Mouse (Mus musculus): Measurements from ENCODE around the gene Nrtn.

Gene Nrtn

DNA sequence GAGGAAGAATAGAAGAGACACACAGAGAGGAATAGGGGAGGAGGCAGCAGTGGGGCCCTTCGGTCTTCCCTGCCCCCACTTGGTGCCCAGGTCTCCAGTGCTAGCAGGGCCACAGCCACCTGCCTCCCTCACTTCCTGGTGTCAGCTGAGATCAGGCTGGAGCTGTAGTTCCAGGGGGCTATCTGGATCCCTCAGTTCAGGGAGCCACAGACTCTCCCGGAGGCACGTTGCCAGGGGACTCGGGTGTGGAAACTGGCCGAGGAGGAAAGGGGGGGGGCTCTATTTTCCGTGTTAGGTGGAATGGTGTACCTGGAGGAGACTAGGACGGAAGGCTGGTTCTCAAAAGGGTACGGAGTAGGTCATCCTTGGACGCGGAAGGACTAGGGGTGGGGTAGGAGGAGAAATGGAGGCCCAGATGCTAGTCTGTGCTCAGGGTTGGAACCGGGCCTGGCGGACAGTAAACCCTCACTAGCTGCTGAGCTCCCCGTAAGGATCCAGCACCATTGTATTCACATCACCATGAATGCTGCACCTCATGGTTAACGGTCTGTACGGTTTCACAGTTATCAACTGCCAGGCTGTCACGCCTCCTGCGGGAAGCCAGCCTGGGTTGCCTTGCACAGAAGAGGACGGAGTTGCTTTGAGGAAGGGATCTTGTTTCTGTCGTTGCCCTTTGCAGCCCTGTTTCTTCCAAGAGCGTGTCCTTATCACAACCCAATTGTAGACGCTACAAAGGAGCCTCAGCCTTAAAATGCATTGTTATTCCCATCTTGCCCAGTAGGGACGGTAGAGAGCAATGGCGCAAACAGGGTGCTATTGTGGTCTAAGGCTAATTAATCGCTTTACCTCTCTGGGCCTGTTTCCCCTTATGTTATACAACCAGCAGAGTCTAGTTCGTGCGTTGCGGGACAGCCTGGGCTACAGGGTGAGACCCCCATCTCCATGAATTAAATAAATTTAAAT, 5.7 kb upstream of the Nrtn start:
- peak; percentile 69 for DNase-seq (ENCODE audit: low spot score)

DNA sequence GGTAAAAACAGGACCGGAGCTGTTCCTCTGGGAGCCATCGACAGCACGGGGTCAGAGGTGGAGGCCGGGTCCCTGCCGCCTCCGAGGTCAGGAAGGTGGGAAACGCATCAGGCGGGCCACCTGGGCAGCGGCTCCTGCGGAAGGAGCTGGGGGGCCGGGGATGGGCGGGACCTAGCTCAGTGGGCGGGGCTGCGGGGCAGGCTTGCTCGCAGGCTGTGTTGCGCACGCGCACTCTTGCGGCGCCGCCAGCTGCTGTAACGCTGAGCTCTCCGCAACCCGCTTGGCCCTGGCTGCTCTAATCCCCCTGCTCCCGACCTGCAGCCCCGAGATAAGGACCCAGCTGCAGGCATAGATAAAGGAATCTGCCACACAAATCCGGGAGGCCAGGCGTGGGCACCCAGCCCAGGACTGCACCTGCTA, 4.7 kb upstream of the Nrtn start:
- no peak for DNase-seq (ENCODE audit: low spot score)

DNA sequence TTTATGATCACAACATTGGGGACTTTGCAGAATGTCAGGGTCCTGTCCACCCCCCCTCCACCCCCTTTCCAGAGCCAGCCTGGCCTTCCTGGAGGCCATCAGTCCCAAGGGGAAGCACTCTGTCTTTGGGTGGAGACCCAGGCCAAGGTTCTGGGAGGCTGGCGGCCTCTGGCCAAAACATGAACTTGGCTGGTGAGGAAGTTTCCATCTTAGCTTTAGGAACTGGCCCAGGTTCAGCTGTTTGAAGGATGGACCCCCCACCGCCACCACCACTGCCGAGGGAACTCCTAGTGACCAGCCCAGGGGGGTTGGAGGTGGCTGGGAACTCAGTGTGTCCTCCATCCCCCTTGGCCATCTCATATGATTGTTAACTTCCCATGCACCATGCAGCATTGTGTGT, 3.7 kb upstream of the Nrtn start:
- no peak for DNase-seq (ENCODE audit: low spot score)

DNA sequence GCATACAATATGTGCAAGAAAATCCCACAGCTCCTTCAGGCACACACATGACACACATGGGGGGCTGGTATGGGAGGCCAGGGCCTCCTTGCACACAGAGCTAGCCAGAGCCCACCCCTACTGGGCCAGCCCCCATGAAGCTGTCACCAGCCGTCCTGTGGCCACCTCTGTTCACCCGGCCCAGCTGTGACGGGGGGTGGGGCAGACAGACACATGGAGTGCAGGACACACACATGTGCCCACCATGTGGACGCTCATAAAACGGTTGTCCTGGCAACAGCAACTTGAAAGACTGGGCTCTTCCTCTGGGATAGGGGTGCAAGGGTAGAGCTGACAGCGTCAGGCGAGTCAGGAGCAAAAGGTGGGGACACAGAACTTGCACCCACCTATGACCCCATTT, 1.9 kb upstream of the Nrtn start:
- no peak for DNase-seq (ENCODE audit: low spot score)

DNA sequence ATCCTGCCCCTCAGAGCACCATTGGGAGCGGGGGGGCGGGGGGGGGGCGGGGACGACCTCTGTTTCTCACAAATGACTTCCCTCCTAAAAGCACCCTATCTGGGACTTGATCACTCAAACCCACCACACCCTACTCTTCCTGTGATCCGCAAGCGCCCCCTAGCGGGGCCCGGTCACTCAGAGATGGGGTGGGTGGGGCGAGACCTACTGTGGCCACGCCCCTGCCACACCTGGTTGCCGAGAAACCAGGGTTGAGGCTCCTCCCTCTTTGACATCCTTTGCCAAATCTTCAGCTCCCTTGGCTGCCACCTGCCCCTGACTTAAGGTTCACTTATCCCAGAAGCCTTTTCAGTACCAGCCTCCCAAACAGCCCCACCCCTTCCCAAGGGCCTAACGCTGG, 802 bp upstream of the Nrtn start:
- DNase-seq (ENCODE audit: low spot score), result no peak

DNA sequence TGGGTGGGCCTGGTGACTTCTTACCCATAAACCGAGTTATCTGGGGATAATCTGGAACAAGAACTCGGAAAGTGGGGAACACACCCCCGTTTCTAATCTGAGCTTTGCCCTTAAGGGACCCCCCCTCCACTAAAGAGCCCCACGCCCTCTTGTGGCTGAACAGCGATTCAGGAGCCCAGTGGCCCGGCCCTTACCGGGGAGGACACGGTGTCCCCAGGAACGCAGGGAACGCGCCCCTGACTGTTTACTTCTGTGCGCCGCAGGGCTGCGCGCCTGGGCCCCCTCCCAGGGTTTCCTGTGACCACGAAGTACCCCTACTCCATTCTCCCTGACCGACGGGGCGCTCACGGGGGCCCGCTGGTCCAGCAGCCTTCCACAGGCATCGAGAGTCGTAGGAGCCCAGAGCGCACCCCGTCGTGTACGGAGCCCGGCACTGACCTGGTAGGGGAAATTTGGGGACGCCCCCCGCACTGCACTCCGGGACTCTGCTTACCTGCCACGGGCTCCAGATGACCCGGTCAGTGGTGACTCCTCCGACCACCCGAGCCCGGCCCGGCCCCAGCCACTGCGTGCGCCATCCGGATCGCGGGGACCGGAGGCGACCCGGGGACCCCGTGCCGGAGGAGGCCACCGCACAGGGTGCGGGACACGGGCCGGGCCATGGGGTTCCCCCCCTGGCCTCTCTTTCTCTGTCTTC, 479 bp downstream of the Nrtn start:
- DNase-seq (ENCODE audit: low spot score), result no peak

DNA sequence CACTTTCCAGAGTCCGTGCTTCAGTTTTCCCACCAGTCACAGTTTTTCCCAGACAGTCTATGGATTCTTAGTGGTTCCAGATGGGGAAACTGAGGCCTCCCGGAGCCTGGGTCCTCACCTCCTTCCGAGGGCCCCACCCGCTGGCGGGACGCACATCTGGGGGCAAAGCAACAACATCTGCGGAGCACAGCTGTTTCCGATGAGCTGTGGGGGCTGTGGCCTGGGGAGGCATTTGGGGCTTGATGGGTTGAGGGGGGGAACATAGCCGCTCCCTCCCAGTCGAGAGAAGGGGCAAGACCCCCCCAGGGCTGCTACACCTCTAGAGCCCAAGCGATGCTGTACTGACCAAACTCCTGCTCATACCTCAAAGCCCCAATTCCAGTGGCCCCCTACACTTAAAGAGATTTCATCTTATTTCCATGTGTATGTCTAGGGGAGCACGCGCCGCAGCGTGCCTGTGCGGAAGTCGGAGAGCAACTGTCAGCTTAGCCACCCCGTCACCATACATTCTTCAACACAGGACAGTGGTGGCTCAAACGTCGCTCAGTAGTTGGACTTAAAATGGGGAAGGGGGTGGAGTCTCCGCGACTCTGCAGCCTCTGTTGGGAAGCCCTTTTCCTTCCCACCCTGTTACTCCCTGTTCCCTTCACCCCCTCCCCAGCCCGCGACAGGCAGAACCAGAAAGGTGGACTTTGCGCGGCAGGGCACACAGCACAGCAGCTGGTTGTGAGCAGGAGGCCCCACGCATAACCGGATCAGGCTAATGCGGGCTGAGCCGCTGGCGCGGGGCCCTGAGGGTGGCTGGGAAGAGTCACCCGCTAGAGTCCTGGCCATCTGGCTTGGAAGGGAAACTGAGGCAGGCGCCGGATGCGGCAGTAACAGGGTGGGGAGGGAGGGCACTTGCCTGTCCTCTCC, 2.8 kb downstream of the Nrtn start:
- DNase-seq (ENCODE audit: low spot score), result no peak

DNA sequence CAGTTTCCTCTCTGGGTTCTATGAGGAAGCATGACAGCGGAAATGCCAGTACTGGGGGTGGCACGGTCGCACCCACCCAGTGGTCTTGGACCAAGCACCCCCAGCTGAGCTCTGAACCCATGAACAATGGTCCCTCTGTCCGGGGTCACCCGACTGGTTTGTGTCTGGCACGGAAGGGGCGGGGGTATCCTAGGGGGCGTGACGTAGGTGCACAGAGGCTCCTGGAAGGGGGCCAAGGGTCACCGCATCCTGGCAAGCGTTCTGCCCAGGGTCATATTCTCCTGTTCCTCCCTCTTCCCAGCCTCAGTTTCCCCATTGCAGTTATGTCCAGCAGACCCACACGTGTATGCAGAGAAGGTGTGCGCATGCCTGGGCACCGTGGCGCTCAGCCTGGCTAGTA, 3.9 kb downstream of the Nrtn start:
- DNase-seq (ENCODE audit: low spot score), result no peak

DNA sequence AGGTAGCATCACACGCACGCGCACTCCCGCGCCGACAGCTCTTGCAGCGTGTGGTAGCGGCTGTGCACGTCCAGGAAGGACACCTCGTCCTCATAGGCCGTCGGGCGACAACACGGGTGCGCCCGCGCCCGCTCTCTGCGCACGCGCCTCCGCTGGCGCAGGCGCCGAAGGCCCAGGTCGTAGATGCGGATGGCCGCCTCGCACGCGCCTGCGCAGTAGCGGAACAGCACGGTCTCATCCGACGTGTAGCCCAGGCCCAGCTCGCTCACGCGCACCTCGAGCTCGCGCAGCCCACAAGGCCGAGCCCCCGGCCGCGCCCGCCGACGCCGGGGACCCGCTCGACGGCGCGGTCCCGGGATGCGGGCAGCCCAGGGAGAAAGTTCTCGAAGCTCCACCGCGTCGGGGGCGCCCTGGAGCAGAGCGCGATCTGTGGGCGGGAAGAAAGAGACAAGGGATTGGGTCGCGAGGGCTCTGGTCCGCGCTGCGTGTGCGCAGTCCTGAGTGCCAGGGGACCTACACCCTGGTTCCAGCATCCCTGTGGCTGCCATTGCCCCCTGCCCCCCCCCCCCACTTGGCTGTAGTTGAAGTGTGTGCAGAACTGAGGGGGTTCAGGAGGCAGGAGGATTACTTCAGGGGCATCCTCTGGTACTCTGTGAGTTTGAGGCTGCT, 5.8 kb downstream of the Nrtn start:
- no peak for DNase-seq (ENCODE audit: low spot score)

DNA sequence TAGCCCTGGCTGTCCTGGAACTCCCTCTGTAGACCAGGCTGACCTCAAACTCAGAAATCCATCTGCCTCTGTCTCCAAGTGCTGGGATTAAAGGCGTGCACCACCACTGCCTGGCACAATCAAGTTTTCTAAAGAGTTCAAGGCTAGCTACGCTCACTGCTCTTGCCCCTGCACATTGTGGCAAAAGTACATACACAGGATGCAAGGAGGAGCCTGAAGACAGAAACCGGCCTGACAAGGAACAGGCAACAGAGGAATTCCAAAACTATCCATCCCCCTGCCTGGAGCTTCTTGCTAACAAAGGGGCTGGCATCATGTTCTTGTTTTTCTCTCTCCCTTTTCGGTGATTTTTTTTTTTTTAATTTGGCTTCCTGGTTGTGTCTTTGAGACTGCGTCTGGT, 13.2 kb downstream of the Nrtn start:
- DNase-seq (ENCODE audit: low spot score), result no peak

DNA sequence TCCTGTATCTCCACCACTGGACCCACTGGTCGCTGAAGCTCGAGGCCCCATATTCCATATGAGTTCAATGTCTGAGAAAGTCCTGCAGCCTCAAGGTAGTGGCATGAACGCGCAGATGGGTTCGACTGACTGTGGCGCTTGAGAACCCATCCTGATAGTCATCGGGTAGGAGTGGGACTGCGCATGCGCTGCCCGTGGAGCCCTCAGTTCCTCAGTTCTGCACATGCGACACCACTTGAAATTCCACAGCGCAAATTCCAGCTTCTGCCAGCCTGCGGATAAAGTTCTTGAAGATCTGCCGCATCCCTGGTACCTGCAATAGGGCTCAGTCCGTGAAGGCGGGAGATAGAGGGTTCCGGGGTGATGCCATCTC, 16.6 kb downstream of the Nrtn start:
- no peak for DNase-seq (ENCODE audit: low spot score)

DNA sequence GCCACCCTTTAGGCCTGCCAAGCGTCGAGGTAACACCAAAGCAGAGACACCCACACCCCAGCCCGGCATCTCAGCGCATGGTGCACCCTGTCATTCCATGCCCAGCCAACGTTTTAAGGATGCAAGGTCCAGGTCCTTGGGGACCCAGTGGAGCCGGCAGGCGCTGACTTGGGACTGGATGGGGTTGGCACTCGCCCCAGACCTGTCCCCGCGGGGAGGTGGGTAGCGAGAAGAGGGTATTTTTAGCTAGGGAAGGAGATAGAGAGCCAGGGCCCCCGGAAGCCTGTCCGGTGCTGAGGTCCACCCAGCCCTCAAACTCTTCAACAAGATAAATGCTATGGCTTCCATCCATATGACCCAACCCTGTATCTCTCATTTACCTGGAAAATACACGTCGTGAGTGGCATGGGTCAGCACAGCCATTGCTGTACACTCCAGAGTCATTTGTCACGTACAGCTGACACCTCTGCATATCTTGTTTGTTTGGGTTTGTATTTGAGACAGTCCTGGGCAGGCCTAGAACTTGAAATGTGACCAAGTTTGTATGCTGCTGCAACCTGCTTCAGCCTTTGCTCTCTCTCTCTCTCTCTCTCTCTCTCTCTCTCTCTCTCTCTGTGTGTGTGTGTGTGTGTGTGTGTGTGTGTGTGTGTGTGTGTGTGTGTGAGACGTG, 17.1 kb downstream of the Nrtn start:
- no peak for DNase-seq (ENCODE audit: low spot score)

DNA sequence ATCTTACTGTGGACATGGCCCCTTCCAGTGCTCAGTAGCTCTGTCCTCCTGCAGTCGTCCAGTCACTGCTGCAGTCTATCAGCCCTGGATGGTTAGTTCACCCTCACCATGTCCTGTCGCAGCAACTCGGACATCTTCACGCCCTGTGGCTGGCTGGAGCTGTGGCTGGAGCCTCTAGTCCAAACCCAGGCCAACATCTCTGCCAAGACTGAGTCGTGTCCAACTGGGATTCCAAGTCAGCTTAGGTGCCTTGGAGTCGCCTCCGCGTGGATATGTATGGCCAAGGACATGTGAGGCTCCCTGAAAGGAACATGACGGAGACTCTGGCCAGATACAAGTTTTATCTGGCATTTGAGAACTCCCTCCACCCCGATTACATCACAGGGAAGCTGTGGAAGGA, 19.1 kb downstream of the Nrtn start:
- DNase-seq (ENCODE audit: low spot score), result no peak

DNA sequence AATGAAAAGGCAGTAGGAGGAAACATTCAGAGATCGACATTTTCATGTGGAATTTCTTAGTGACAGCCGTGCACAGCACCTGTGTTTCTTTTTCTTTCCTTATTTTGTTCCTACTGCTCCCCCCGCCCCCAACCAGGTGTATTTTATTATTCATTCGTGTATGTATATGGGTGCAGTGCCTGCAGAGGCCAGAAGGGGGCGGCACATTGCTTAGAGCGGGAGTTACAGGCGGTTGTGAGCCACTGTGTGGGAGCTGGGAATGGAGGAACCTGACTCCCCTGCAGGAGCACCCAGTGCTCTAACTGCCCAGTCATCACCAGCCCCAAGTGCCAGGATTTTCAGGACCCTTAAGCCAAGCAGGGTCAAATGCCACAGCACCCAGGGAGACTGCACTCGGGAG, 20.8 kb downstream of the Nrtn start:
- no peak for DNase-seq (ENCODE audit: low spot score)

DNA sequence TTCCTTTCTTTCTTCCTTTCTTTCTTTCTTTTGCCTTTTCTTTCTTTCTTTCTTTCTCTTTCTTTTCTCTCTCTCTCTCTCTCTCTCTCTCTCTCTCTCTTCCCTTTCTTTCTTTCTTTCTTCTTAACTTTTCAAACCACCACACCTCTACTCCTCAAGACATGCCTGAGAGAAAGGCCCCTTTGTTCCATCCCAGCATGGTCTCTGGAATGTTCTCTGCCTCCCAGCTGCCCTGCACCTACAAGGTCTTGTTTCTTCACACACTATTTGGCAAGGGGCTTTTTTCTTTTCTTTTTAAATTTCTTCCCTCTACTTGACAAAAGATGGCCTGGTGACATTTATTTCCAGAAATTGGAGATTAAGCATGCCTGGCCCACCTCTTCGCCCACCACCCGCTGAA, 27.7 kb downstream of the Nrtn start:
- DNase-seq (ENCODE audit: low spot score), result no peak

DNA sequence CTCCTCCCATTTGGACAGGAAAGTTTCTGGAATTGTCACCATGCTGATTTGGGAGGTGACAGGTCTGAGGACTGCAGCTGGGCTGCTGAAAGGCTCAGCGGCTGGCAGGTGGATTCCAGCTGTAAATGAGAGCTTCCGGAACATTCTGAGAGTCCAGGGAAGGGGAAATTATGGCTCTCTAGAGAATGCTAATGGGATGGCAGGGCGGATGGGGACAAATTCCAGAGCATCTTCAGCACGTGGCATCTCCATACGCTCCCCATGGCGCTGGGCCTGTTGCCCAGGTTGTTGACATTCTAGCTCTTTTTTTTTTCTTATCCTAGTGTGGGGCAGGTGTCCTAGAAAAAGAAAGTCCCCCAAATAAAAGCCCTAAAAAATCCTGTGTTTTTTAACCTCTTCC, 28.2 kb downstream of the Nrtn start:
- no peak for DNase-seq (ENCODE audit: low spot score)

DNA sequence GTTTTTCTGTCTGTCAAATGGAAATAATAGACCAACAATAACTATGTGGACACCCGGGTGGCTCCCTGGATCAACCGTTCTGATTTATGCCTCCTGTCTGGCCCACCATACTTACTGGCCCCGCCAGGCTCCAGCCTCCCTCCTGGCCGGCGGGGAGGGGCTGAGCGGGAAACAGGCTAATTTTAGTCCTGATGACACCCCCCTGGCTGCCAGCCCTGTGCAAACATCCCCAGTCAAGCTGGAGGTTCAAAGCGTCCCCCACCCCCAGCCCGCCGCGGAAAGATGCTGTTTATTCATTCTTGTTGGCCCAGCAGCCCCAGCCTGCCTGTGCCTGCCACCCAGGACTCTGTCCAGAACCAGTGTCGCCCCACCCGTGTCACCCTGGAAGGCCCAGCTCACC, 29.2 kb downstream of the Nrtn start:
- no peak for DNase-seq (ENCODE audit: low spot score)

DNA sequence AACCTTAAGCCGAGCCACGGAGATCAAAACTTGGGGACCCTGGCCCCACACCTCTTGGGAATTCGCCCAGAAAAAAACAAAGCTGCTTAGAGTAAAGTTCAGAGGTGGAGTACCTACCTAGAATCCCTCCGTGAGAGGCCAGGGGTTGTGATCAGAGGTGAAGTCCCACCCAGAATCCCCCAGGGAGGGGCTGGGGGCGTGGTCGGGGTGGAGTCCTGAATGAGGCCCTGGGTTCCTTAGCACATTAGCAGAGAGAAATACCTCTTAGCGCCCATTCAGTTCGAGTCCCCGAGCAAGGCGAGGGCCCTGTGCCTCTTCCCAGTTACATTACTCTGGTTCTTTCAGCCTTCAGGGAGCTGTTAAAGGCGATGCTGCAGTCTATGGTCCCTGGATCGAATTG, 29.7 kb downstream of the Nrtn start:
- DNase-seq (ENCODE audit: low spot score), result no peak

DNA sequence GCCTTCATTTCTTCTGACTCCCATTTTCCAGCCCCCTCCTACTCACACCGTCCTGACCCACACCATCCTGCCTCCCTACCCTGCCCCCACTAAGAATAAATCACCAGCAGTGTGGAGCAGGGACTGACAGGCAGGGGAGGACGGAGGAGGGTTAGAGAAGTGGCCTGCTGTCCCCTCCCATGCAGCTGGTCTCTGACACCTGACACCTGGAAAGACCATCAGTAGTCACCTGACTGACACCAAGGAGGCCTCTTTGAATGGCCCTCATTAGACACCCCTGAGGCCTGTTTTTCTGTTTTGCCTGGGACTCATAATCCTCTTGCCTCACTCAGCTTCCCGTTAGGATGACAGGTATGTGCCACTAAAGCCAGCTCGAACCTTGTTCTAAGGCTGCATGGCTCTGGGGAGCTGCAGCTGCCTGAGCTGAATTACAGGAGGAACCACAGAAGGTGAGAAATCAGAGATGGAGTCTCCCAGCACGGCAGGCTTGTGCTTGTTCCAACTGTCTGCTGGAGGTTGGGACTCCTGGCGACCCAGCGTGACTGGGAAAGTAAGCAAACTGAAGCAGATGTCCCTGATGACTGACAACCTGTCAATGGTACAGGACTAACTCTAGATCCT, 30.2 kb downstream of the Nrtn start:
- DNase-seq (ENCODE audit: low spot score), result no peak

DNA sequence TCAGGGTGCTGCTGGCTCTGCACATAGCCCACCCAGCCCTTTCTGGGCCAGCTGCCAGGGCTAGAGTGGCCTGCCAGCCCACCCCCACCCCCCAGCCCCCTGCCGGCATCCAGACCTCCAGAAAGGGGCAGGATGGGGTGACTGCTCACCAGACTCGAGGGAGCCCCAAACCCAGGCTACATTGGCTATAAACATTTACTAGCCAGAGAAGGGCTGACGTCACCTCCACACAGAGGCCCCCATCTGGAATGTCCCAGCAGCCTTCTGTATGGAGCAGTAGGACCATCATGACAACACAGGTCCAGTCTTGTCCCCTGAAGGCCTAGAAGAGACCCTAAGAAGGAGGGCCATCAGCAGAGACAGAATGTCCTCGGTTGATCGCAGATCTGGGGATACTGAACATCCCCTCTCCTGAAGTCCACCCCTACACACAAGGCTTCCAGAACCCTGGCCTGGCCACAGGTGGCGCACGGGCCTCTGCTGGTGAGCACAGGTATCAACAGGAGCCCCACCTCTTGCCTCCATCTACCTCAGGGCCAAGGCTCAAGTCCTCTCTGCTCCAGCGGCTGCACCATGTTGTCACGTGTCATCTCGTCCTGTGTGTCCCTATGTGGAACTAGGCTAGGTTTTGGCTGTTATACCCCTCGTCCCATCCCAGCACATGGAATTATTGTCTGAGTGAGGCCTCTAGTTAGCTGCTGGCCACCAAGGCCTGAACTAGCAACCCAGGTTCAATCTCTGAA, 33.7 kb downstream of the Nrtn start:
- DNase-seq (ENCODE audit: low spot score), result no peak

Data from layer of hippocampus, adult 9-10 months (tissue).